Mouse (Mus musculus): ENCODE measurements around the gene Nfatc3.

- TF ChIP-seq ZC3H11A (IDR thresholded peaks at IDR 0.05; ENCODE audit: low read depth, low read length) = no peak
- no peak for TF ChIP-seq CTCF (conservative IDR thresholded peaks at IDR 0.05 in 1 of 2, IDR thresholded peaks at IDR 0.05 in 1 of 2; ENCODE audit: low read depth in 2 of 2, low read length in 2 of 2)
- TF ChIP-seq MAFK (IDR thresholded peaks at IDR 0.05; ENCODE audit: insufficient replicate concordance, low read length) = no peak
- TF ChIP-seq USF2 (conservative IDR thresholded peaks at IDR 0.05; ENCODE audit: low read depth, low read length) = no peak
- no peak for TF ChIP-seq POLR2A (IDR thresholded peaks at IDR 0.05; ENCODE audit: low read depth, low read length)
- TF ChIP-seq MYC (IDR thresholded peaks at IDR 0.05; ENCODE audit: low read depth, low read length) = no peak
- TF ChIP-seq EP300 (IDR thresholded peaks at IDR 0.05; ENCODE audit: low read length) = no peak
- no peak for TF ChIP-seq GABPA (IDR thresholded peaks at IDR 0.05; ENCODE audit: insufficient replicate concordance, low read depth, low read length)
- TF ChIP-seq ETS1 (conservative IDR thresholded peaks at IDR 0.05; ENCODE audit: low read depth, low read length) = no peak
- TF ChIP-seq CHD2 (IDR thresholded peaks at IDR 0.05; ENCODE audit: low read length) = no peak
- no peak for TF ChIP-seq BHLHE40 (IDR thresholded peaks at IDR 0.05; ENCODE audit: low read depth, low read length)
These were observed 87.4 kb downstream of the Nfatc3 start for GRCm38 (mm10) chr8:106146014-106146413.
